Mouse (Mus musculus) kidney, adult 18-20 months (tissue): ENCODE measurements around the gene Ect2l.
A peak's percentile ranks its signal among the peaks of the same experiment; 100 is the strongest.
"Not testable (repeated sequence)": the region's sequence is repeated elsewhere in the genome, so short reads cannot be mapped to it uniquely, and the experiment has no call there.

Source experiments
- DNase-seq: peaks from one replicate; pipeline ENCODE4 v3.0.0; 2021

Gene Ect2l

GRCm38 (mm10) chr10:18189498-18189897 lies 21.2 kb downstream of the Ect2l start:
- DNase-seq = no peak

- DNase-seq = no peak
Measured at GRCm38 (mm10) chr10:18188564-18188963, 22.1 kb downstream of the Ect2l start.

DNA sequence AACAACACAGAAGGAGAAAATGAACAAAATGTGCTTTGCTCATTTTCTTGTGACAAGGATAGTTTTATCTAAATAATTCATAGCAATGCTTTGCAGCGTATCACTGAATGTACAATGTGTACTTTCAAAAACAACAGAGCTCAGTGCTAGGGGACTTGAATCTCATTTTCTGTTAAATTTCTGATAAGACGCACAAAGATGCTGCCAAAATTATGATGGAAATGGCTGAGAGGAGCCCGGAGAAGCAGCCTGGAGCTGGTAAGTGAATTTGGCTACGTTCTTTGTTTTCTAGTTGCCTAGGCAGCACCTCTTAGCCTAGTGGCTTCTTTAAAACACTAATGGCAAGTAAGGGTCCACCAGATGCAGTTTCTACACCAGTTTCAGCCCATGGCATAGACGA lies 28.4 kb downstream of the Ect2l start:
- DNase-seq = no peak

DNA sequence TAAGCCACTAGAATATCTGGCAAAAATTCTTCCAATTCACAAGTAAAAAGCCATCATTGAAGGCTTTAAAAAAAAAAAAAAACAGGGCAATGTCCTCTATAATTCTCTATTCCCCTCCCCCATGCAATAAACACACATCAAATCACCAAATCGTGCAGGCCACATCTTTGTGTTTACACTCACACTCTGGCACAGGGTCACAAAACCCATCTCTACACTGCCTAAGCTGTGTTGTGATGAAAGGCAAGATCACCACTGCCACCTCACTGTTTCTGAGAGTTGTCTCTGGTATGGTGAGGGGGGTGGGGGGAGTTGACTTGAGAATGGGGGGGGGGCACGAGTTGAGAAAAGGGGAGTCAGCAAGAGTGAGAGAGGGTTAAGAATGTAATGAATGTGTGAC lies 33.4 kb downstream of the Ect2l start:
- no peak for DNase-seq

- DNase-seq = no peak
Measured at GRCm38 (mm10) chr10:18176722-18177121, 34.0 kb downstream of the Ect2l start.

- no peak for DNase-seq
Measured at GRCm38 (mm10) chr10:18175087-18175486, 35.6 kb downstream of the Ect2l start.

DNA sequence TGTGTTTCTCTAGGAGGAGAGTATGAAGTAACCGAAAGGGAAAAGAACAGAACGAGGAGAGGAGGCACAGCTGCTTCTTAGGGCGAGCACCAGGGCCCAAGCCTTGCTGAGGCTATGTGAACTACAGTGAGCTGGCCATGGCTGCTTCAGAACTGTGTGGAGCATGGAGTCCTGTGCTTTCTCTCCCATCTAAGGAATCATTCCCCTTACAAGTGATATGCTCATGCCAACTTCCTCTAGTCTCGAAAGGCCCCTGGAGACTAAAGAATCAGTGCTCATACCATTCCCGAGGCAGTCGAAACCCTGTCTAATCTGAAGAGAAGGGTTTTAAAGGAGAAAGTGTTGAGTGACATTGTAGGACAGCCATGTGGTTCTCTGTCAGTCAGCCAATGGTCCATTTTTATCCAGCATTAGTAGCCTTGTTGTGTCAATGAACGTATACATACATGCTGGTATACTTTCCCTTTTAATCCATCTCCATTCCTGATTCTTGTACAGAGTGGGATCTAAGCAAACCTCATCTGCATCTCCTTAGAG lies 48.2 kb downstream of the Ect2l start:
- DNase-seq = no peak

DNA sequence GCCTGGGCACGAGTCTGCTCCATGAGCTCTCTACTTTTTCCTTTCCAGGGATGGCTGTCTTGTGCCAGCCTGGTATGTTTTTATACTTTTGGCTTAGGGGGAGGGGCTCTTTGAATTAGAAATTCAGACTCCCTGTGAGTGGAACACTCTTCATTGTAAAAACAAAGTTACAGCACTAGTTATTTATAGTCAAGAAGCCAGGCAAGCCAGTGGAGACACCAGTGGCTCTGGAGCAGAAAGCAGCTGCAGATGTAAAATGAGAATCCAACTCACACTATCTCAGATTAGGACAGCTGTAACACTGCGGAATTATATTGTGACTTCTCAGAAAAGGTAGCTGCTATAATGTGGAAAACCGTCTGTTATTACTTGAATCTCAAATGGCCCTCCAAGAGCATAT lies 63.5 kb downstream of the Ect2l start:
- no peak for DNase-seq

DNA sequence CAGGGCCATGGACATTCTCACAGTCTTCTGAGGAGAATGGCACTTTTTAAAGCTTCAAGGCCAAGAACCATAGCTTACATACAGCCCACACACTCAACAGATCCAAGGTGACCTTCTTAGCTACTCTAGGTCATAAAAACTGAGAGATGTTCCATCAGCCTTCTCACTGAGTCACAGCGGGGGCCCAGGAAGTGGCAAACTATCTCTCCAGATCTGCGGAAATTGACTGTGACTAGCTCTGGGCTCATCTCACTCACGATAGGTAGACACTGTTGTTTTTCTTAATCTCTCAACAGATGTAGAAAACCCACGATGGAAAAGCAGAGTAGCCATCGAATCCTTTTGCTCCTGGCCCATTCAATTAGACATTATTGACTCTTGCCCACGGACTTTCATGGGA lies 68.5 kb downstream of the Ect2l start:
- no peak for DNase-seq

GRCm38 (mm10) chr10:18141389-18141788 lies 69.3 kb downstream of the Ect2l start:
- no peak for DNase-seq

GRCm38 (mm10) chr10:18139615-18140014 lies 71.1 kb downstream of the Ect2l start:
- no peak for DNase-seq

DNA sequence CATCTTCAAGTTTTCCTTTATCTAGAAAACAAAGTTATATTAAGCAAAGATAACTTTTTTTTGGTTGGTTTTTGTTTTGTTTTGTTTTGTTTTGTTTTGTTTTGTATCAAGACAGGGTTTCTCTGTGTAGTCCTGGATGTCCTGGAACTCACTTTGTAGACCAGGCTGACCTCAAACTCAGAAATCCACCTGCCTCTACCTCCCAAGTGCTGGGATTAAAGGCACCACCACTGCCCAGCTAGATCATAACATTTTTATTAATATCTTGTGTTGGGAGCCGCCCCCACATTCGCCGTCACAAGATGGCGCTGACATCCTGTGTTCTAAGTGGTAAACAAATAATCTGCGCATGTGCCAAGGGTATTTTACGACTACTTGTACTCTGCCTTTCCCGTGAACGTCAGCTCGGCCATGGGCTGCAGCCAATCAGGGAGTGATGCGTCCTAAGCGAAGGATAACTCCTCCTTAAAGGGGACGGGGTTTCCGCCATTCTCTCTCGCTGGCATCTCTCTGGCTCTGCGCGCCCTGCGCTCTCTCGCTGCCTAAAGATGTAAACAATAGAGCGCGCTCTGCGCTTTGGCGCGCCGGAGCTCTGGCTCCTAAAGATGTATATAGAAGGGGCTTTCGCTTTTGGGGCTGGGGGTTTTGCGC lies 71.7 kb downstream of the Ect2l start:
- DNase-seq = not testable (repeated sequence)

GRCm38 (mm10) chr10:18131666-18132650 lies 78.7 kb downstream of the Ect2l start:
- DNase-seq = peak; percentile 16

GRCm38 (mm10) chr10:18130276-18130675 lies 80.4 kb downstream of the Ect2l start:
- no peak for DNase-seq

DNA sequence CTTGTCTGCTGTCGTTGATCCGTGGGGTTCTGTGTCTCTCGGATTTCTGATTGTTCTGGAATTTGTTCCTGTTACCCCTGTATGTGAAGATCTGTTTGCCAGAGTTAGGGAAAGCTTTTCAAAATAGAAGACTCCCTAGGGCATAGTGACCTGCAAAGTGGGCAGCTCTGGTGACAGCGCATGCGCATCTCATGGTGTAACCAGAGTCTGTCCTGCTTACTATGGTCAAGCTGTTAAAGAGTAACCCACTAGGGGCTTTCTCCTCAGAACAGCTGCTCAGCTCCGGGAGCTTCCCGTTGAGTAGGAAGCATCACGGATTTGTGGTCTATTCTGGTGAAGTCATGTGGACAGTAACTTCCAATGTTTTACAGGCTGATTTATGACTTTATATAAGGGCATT lies 92.4 kb downstream of the Ect2l start:
- DNase-seq = peak; percentile 7

- no peak for DNase-seq
Measured at GRCm38 (mm10) chr10:18113473-18114093, 97.1 kb downstream of the Ect2l start.

DNA sequence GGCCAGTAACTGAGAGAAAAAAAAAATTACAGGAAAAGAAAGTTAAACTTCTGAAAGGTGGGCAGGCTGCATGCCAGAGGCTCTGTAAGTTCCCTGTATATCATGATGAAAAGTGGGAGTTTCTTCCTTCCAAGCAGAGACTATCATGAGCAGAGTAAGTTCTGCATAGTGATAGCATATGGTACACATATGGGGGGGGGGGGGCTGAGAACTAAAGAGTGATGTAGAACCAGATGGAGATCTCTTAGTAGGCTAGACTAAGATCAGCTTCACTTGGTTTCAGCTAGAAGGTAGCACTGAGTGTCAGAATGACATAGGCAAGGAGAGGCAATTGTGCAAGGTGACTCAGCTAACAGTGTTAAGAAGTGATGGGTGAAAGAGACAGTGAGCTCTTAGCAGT lies 99.8 kb downstream of the Ect2l start:
- no peak for DNase-seq

DNA sequence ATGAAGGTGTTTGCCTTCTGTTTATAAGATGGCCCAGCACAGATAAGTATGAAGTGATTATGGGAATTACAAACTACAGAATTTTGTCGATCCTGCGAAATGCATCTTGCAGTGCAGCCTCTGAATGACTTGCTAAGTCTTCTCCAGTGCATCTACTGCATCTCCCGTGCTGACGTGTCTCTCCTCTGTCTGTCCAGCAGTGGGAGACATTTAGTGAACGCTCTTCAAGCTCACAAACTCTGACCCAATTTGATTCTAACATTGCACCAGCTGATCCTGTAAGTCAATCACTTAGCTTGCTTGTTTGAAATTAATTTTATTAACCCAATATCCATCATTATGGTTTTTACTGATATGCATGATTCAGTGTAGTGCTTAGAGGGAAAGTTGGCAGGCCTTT lies 103.2 kb downstream of the Ect2l start:
- DNase-seq = no peak

DNA sequence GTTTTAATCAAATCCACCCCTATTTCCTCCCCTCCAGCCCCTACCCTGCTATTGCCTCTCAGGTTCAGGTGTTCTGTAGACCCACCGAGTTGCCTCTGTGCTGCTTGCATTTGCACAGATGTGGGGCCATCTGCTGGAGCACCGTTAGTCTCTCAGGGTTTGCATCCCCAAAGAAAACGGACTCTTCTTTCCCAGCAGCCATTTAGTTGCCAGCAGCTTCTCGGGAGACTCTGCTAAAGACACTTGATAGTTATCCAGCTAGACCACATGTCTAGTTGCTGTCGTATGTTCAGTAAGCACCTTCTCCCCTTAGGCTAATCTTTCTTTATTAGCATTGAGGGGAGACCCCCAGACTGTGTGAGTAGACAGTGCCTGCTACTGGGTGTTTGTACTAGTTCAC lies 108.5 kb downstream of the Ect2l start:
- DNase-seq = no peak

- no peak for DNase-seq
Measured at GRCm38 (mm10) chr10:18090691-18091090, 120.0 kb downstream of the Ect2l start.

GRCm38 (mm10) chr10:18082772-18083171 lies 127.9 kb downstream of the Ect2l start:
- no peak for DNase-seq

DNA sequence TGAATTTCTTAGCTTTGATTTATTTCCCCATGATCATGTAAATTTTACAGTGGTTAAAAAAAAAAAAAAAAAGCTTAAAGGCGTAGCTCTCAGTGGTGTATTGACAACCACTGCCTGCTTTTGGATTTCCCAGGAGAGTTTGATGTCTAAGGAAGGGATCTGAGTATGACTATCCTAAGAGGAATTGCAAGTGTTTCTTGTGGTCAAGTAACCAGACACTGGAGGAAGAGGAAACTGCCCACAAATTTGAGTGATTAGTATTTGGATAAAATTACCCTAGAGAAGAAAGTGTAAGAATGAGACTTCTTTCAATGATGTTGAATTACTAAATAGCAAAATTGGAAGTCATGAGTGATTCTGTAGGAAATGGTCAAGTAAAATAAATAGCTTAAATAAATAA lies 129.2 kb downstream of the Ect2l start:
- no peak for DNase-seq
